Mouse (Mus musculus) lung, embryonic 14.5 days (tissue): ENCODE results near the gene Ldhal6b. TPM values are rescaled to one million over a fixed set of nuclear protein-coding genes. Genes with fewer than 3 reads are reported as not detected.

Experiments used
- ATAC-seq: fragments of 200-750 bp; cut with Nextera tagmentation; 2 replicates; pipeline ENCODE4 v1.8.0; 2017; ENCODE audit warnings: mild to moderate bottlenecking, moderate TSS enrichment, moderate library complexity; ENCODE audit not compliant: insufficient read depth
- DNase-seq: peaks from one replicate; pipeline ENCODE4 v3.0.0-alpha.2; 2015
- H3K27ac ChIP-seq: fragments of 300-500 bp; sonication (generic); 2 replicates; pipeline ENCODE4 v1.5.1; 2014; ENCODE audit warnings: low read depth, mild to moderate bottlenecking, moderate library complexity
- H3K27me3 ChIP-seq: fragments of 300-500 bp; sonication (generic); 2 replicates; pipeline ENCODE4 v1.6.1; 2014; ENCODE audit warnings: low read length, control low read depth; ENCODE audit not compliant: insufficient read depth
- H3K36me3 ChIP-seq: fragments of 300-500 bp; sonication (generic); 2 replicates; pipeline ENCODE4 v1.6.1; 2014; ENCODE audit warnings: control low read depth; ENCODE audit not compliant: insufficient read depth
- H3K4me1 ChIP-seq: fragments of 300-500 bp; sonication (generic); 2 replicates; pipeline ENCODE4 v1.6.1; 2014; ENCODE audit warnings: antibody characterized with exemption, control low read depth; ENCODE audit not compliant: insufficient read depth
- H3K4me2 ChIP-seq: fragments of 300-500 bp; sonication (generic); 2 replicates; pipeline ENCODE4 v1.6.1; 2014; ENCODE audit warnings: mild to moderate bottlenecking
- H3K4me3 ChIP-seq: fragments of 300-500 bp; sonication (generic); 2 replicates; pipeline ENCODE4 v1.5.1; 2014; ENCODE audit warnings: low read depth, low read length
- H3K9ac ChIP-seq: fragments of 300-500 bp; sonication (generic); 2 replicates; pipeline ENCODE4 v1.6.1; 2014
- H3K9me3 ChIP-seq: fragments of 300-500 bp; sonication (generic); 2 replicates; pipeline ENCODE4 v1.6.1; 2016; ENCODE audit warnings: low read depth, low read length, control low read depth
- CTCF ChIP-seq: IDR thresholded peaks from 2 replicates; pipeline ENCODE4 v1.5.1; 2016; ENCODE audit warnings: antibody characterized with exemption, low read depth
- WGBS: fragments of 180-500 bp; shearing (Covaris S2); extraction: QIAGEN DNeasy Blood & Tissue Kit; methylation state at CpG from one replicate; pipeline ENCODE4 v1.1.7; 2014; 5-methylcytosine and 5-hydroxymethylcytosine counted together
- polyA plus RNA-seq: library from polyadenylated mRNA; unstranded; fragments of >200 nt; fragmentation: Nextera tagmentation; extraction: Ambion mirVana; gene quantifications from 2 replicates; pipeline ENCODE4 v1.2.1, GENCODE M21; 2014

Ldhal6b gene
- polyA plus RNA-seq, 1 experiment from 2014 or later = not detected

DNA sequence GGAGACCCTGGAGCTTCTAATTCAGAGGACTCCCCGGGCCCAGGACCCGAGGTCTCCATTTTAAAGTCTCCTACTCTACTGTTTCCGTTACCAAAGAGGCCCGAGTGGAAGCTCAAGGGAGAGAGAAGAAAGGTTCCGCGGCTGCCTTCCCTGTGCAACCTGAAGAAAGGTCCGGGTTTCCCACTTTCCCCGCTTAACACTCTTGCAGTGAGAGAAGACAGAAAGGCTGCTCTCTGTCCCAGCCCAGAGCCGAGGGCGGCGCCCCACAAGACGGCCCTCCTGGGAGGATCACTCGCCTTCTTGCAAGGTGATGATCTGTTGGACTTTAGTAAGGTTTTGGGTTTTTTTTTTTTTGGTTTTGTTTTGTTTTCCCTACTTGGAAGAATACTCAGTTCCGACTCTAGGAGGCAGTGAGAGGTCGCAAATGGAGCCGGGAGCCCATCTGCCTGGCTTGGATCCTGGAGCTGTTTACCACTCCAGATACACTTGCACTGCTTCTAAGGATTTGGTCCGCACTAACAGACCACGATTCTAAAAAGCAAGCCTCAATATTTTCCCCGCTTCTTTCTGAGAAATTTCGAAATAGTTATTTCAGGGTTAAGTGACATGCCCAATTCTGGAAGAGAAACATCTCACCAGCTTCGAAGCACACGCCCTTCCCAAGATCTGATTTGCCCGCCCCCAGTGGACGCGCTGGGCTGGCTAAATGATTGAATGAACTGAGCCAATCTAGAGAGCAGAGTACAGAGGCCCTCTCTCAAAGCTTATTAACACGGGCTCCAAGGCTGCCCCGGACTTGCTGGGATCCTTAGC is 21.8 kb upstream of the Ldhal6b start, which contains the start of gene Tmem242:
Gene Tmem242, minus strand, starts transcription at position 101 of the 813 bp plus-strand sequence.
- Histone ChIP-seq H3K4me1 (no peaks in the 10 kb centered on the region), H3K4me3 (peak within 1 kb of the TSS; percentile 57), H3K9me3 (no peaks in the 10 kb centered on the region), H3K27me3 (no peaks in the 10 kb centered on the region), H3K4me2 (peak within 1 kb of the TSS; percentile 68), H3K36me3 (peaks cover 6% of the 10 kb centered on the region; the same call in 1 of the 2 replicates), H3K27ac (peak within 1 kb of the TSS; percentile 55; the same call in 1 of the 2 replicates), H3K9ac (peak within 1 kb of the TSS; percentile 70)
- ATAC-seq (peak; percentile 91), DNase-seq (peak; percentile 97)
- TF ChIP-seq CTCF = peak; percentile 69
- under 1% methylated on average over 27 of the region's 27 CpGs for WGBS

DNA sequence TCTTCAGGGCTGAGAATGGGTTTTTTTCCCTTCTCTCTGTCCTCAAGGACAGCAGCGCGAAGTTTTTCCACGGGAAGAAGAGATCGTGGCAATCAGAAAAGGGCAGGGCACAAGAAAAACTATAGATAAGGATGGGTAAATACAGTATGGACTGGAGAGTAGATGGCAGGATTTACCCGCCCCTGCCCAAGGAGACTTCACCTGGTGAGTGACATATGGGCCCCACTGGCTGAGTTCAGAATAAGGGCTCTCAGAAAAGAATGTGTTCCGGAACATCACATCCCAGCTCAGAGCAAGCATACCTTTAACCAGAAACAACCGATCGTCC is 21.2 kb upstream of the Ldhal6b start:
- Histone ChIP-seq H3K36me3 (peaks cover 11% of the 10 kb centered on the region), H3K9me3 (no peaks in the 10 kb centered on the region), H3K4me2 (peak overlapping the region; percentile 68), H3K27me3 (no peaks in the 10 kb centered on the region), H3K27ac (no peak overlapping the region), H3K9ac (peak overlapping the region; percentile 70), H3K4me3 (peak overlapping the region; percentile 57), H3K4me1 (no peaks in the 10 kb centered on the region)
- no peak for TF ChIP-seq CTCF
- ATAC-seq (peak; percentile 62), DNase-seq (no peak)
- WGBS = under 1% methylated on average over 8 of the region's 8 CpGs

DNA sequence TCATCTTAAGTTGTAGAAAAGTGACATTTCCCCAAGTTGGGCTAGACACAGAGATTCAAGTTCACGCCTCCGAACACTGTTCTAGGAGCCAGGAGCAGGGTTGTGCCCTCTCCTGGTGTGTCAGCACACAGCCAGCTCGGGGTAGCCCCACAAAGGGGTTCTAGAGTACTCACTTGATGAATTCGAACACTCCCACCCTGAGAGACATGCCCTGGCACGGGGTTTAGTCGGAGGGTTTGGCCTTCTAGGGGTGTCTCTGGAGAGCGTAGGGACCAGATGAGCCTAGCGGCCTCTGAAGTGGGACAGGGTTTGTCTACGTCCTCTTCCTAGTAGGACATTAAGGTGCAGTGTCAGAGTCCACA is 11.2 kb upstream of the Ldhal6b start:
- no peak overlapping the region for H3K4me2 ChIP-seq
- H3K27me3 ChIP-seq = no peaks in the 10 kb centered on the region
- no peak overlapping the region for H3K9ac ChIP-seq
- ATAC-seq = peak; percentile 46; the same call in 1 of the 2 replicates
- peaks cover 34% of the 10 kb centered on the region for H3K36me3 ChIP-seq
- H3K9me3 ChIP-seq = no peaks in the 10 kb centered on the region
- H3K4me1 ChIP-seq = no peaks in the 10 kb centered on the region
- no peak for TF ChIP-seq CTCF
- 77% methylated on average over 9 of the region's 9 CpGs for WGBS
- H3K27ac ChIP-seq = no peak overlapping the region
- H3K4me3 ChIP-seq = no peak overlapping the region
- DNase-seq = no peak

DNA sequence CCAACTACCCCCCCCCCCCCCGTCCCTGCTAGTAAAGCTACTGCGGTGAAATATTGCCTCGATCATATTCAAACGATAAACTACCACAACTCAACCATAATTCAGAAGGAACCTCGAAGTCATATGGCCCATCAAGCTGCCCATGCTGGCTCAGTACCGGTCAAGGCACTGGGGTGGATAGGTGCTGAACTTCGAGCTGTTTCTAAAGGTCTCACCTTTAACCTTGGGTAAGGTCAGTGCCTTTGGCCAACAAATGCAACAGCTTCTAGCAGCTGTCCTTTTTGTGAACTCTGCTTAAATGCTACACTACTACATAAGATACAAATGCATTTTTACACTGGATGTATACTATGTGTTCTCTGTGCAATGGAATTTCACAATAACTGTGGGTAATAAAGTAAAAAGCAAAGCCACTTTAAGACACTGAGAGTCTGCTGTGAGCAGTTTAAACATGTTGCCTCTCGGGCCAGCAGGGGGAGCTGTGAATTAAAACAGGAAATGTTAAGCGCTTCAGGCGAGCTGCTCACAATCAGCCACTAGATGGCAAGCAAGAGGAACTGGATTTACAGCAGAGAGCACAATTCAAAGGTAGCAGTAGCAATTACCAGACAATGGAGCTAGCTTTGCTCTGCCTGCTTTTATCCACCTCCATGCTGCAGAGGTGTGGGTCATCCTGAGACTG is 10.7 kb upstream of the Ldhal6b start:
- peak; percentile 99 for DNase-seq
- Histone ChIP-seq H3K4me1 (no peaks in the 10 kb centered on the region), H3K36me3 (peaks cover 32% of the 10 kb centered on the region), H3K27ac (no peak overlapping the region), H3K9me3 (no peaks in the 10 kb centered on the region), H3K27me3 (no peaks in the 10 kb centered on the region), H3K4me2 (no peak overlapping the region), H3K9ac (no peak overlapping the region), H3K4me3 (no peak overlapping the region)
- ATAC-seq = peak; percentile 71
- TF ChIP-seq CTCF = peak; percentile 99
- 57% methylated on average over 10 of the region's 10 CpGs for WGBS

DNA sequence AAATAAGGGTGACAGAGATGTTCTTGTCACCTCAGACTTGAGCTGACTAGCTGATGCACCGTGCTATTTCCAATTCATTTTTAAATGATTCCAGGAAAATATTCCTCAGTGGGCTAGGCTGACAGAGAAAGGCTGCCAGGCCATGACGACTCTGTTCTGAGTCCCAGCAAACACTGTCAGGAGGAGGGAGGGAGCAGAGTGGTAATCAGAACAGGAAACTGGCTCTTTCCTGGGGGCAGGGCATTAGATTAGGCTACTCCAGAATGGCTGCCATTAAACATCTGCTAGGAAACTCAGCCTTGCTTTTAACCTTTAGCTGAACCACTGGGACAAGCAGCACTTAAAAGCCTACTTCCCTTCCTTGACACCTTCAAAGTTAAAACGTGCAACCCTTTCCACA is 6.6 kb upstream of the Ldhal6b start:
- H3K36me3 ChIP-seq = peaks cover 18% of the 10 kb centered on the region
- WGBS = 28% methylated on average over 3 of the region's 3 CpGs
- no peak overlapping the region for H3K4me3 ChIP-seq
- no peak overlapping the region for H3K4me2 ChIP-seq
- no peak overlapping the region for H3K9ac ChIP-seq
- no peak for TF ChIP-seq CTCF
- peak; percentile 26 for DNase-seq
- H3K4me1 ChIP-seq = no peaks in the 10 kb centered on the region
- no peak for ATAC-seq
- no peaks in the 10 kb centered on the region for H3K9me3 ChIP-seq
- H3K27ac ChIP-seq = no peak overlapping the region
- H3K27me3 ChIP-seq = no peaks in the 10 kb centered on the region

DNA sequence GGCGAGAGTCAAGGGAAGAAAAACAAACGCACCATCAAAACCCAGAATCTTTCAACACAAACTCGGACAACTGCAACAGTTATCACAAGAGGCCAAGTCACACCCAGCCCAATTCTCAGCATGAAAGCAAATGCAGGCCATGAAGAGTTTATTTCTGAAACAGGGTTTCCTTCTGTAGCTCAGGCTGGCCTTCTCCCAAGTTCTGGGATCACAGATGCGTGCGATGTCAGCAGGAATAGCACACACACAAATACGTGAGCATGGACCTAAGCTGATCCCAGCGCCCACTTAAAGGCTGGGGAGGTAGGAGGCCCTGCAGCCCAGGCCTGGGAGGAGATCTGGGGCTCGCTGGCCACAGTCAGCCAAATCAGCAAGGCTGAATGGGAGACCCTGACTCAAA is 5.6 kb upstream of the Ldhal6b start:
- H3K4me3 ChIP-seq = no peak overlapping the region
- no peaks in the 10 kb centered on the region for H3K4me1 ChIP-seq
- H3K4me2 ChIP-seq = no peak overlapping the region
- H3K9ac ChIP-seq = no peak overlapping the region
- DNase-seq (no peak), ATAC-seq (no peak)
- H3K27me3 ChIP-seq = no peaks in the 10 kb centered on the region
- H3K27ac ChIP-seq = no peak overlapping the region
- WGBS = 71% methylated on average over 8 of the region's 8 CpGs
- no peak for TF ChIP-seq CTCF
- peaks cover 20% of the 10 kb centered on the region for H3K36me3 ChIP-seq
- H3K9me3 ChIP-seq = no peaks in the 10 kb centered on the region

DNA sequence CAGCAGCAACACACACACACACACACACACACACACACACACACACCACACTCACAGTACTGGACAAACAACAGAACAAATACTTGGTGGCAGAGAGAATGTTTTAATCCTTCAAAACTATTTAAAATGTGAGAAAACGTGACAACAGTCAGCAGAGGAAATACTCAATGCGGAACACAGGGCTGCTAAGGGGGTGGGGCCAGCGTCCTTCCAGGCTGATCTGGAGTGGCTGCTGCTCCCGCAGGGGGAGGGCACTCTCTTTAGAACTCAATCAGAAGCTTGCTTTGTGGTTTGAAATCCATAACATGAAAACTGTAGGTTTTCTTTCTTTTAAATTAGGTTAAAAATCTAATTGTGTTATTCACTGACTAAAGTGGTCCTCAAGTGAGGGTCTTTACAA is 3.3 kb upstream of the Ldhal6b start:
- DNase-seq (peak; percentile 37), ATAC-seq (no peak)
- Histone ChIP-seq H3K36me3 (peaks cover 27% of the 10 kb centered on the region), H3K27ac (no peak overlapping the region), H3K4me3 (no peak overlapping the region), H3K4me2 (no peak overlapping the region), H3K4me1 (no peaks in the 10 kb centered on the region), H3K27me3 (no peaks in the 10 kb centered on the region), H3K9ac (no peak overlapping the region), H3K9me3 (no peaks in the 10 kb centered on the region)
- TF ChIP-seq CTCF = no peak
- 32% methylated on average over 4 of the region's 4 CpGs for WGBS
